Mouse (Mus musculus): ENCODE results near the gene Scarf1. TPM values are rescaled to one million over a fixed set of nuclear protein-coding genes. Genes with fewer than 3 reads are reported as not detected.
A peak's percentile ranks its signal among the peaks of the same experiment; 100 is the strongest.

The Scarf1 gene
- polyA plus RNA-seq (2014; fragmentation: Nextera tagmentation; extraction: Ambion mirVana), result 2.7 and 3.4 TPM in 2 replicates

GRCm38 (mm10) chr11:75513336-75513735 lies at the start of gene Scarf1:
Scarf1 (plus strand) TSS chr11:75513540.
- Histone ChIP-seq H3K4me2 (ENCODE audit: low read length) (no peak within 1 kb of the TSS), H3K27ac (ENCODE audit: low read depth, low read length) (no peak within 1 kb of the TSS), H3K4me3 (ENCODE audit: low read depth, low read length) (no peak within 1 kb of the TSS), H3K27me3 (replicated peaks; ENCODE audit: control insufficient read depth, insufficient read depth, low read length) (no peaks in the 10 kb centered on the region), H3K4me1 (ENCODE audit: control insufficient read depth, insufficient read depth, low read length) (peaks cover 7% of the 10 kb centered on the region; the same call in 1 of the 2 replicates), H3K9me3 (replicated peaks; ENCODE audit: control insufficient read depth, low read length) (no peaks in the 10 kb centered on the region), H3K9ac (ENCODE audit: low read length) (no peak within 1 kb of the TSS), H3K36me3 (ENCODE audit: control insufficient read depth, insufficient read depth, low read length) (peaks cover 19% of the 10 kb centered on the region)
- ATAC-seq (no peak), DNase-seq (ENCODE audit: low spot score) (no peak)
- WGBS, result 51% methylated on average over 8 of the region's 8 CpGs

- H3K36me3 ChIP-seq (ENCODE audit: control insufficient read depth, insufficient read depth, low read length), result peaks cover 8% of the 10 kb centered on the region; the same call in 1 of the 2 replicates
- WGBS, result 76% methylated on average over 4 of the region's 4 CpGs
Observed at GRCm38 (mm10) chr11:75463624-75464023, 49.7 kb upstream of the Scarf1 start.

GRCm38 (mm10) chr11:75464417-75464816 lies 48.9 kb upstream of the Scarf1 start:
- Histone ChIP-seq H3K27me3 (replicated peaks; ENCODE audit: control insufficient read depth, insufficient read depth, low read length) (no peaks in the 10 kb centered on the region), H3K36me3 (ENCODE audit: control insufficient read depth, insufficient read depth, low read length) (peaks cover 8% of the 10 kb centered on the region; the same call in 1 of the 2 replicates), H3K4me3 (ENCODE audit: low read depth, low read length) (no peak overlapping the region), H3K4me1 (ENCODE audit: control insufficient read depth, insufficient read depth, low read length) (peaks cover 18% of the 10 kb centered on the region), H3K27ac (ENCODE audit: low read depth, low read length) (no peak overlapping the region), H3K9ac (ENCODE audit: low read length) (no peak overlapping the region), H3K4me2 (ENCODE audit: low read length) (no peak overlapping the region), H3K9me3 (replicated peaks; ENCODE audit: control insufficient read depth, low read length) (no peaks in the 10 kb centered on the region)
- no peak for ATAC-seq
- WGBS, result 91% methylated on average over 6 of the region's 6 CpGs
- no peak for DNase-seq (ENCODE audit: low spot score)

More at GRCm38 (mm10) chr11:75463624-75464023, 49.7 kb upstream of the Scarf1 start:
- H3K27ac ChIP-seq (ENCODE audit: low read depth, low read length), result no peak overlapping the region
- no peak for ATAC-seq
- H3K27me3 ChIP-seq (replicated peaks; ENCODE audit: control insufficient read depth, insufficient read depth, low read length), result no peaks in the 10 kb centered on the region
- no peak overlapping the region for H3K9ac ChIP-seq (ENCODE audit: low read length)
- no peak overlapping the region for H3K4me3 ChIP-seq (ENCODE audit: low read depth, low read length)
- H3K9me3 ChIP-seq (replicated peaks; ENCODE audit: control insufficient read depth, low read length), result no peaks in the 10 kb centered on the region
- DNase-seq (ENCODE audit: low spot score), result no peak
- no peak overlapping the region for H3K4me2 ChIP-seq (ENCODE audit: low read length)
- H3K4me1 ChIP-seq (ENCODE audit: control insufficient read depth, insufficient read depth, low read length), result peaks cover 18% of the 10 kb centered on the region

GRCm38 (mm10) chr11:75465051-75465450 lies 48.3 kb upstream of the Scarf1 start:
- ATAC-seq, result no peak
- WGBS, result 86% methylated on average over 6 of the region's 6 CpGs
- Histone ChIP-seq H3K4me3 (ENCODE audit: low read depth, low read length) (no peak overlapping the region), H3K9ac (ENCODE audit: low read length) (no peak overlapping the region), H3K4me2 (ENCODE audit: low read length) (no peak overlapping the region), H3K9me3 (replicated peaks; ENCODE audit: control insufficient read depth, low read length) (no peaks in the 10 kb centered on the region), H3K36me3 (ENCODE audit: control insufficient read depth, insufficient read depth, low read length) (peaks cover 8% of the 10 kb centered on the region; the same call in 1 of the 2 replicates), H3K27me3 (replicated peaks; ENCODE audit: control insufficient read depth, insufficient read depth, low read length) (no peaks in the 10 kb centered on the region), H3K27ac (ENCODE audit: low read depth, low read length) (no peak overlapping the region), H3K4me1 (ENCODE audit: control insufficient read depth, insufficient read depth, low read length) (peaks cover 13% of the 10 kb centered on the region)
- no peak for DNase-seq (ENCODE audit: low spot score)

GRCm38 (mm10) chr11:75466731-75467505 lies 46.4 kb upstream of the Scarf1 start:
- Histone ChIP-seq H3K36me3 (ENCODE audit: control insufficient read depth, insufficient read depth, low read length) (peaks cover 8% of the 10 kb centered on the region; the same call in 1 of the 2 replicates), H3K9me3 (replicated peaks; ENCODE audit: control insufficient read depth, low read length) (no peaks in the 10 kb centered on the region), H3K4me3 (ENCODE audit: low read depth, low read length) (no peak overlapping the region), H3K4me1 (ENCODE audit: control insufficient read depth, insufficient read depth, low read length) (peaks cover 10% of the 10 kb centered on the region), H3K27me3 (replicated peaks; ENCODE audit: control insufficient read depth, insufficient read depth, low read length) (no peaks in the 10 kb centered on the region), H3K9ac (ENCODE audit: low read length) (no peak overlapping the region), H3K27ac (ENCODE audit: low read depth, low read length) (no peak overlapping the region), H3K4me2 (ENCODE audit: low read length) (no peak overlapping the region)
- DNase-seq (ENCODE audit: low spot score) (no peak), ATAC-seq (no peak)
- 96% methylated on average over 4 of the region's 4 CpGs for WGBS

- no peak for DNase-seq (ENCODE audit: low spot score)
- no peaks in the 10 kb centered on the region for H3K9me3 ChIP-seq (replicated peaks; ENCODE audit: control insufficient read depth, low read length)
Observed at GRCm38 (mm10) chr11:75467512-75468215, 45.7 kb upstream of the Scarf1 start.

GRCm38 (mm10) chr11:75468410-75468809 lies 44.9 kb upstream of the Scarf1 start:
- Histone ChIP-seq H3K4me3 (ENCODE audit: low read depth, low read length) (0 out of 2 replicates have a peak overlapping the region, but pooled peaks have one; percentile 8), H3K9me3 (replicated peaks; ENCODE audit: control insufficient read depth, low read length) (no peaks in the 10 kb centered on the region), H3K27me3 (replicated peaks; ENCODE audit: control insufficient read depth, insufficient read depth, low read length) (no peaks in the 10 kb centered on the region), H3K36me3 (ENCODE audit: control insufficient read depth, insufficient read depth, low read length) (peaks cover 8% of the 10 kb centered on the region; the same call in 1 of the 2 replicates), H3K4me1 (ENCODE audit: control insufficient read depth, insufficient read depth, low read length) (no peaks in the 10 kb centered on the region), H3K27ac (ENCODE audit: low read depth, low read length) (no peak overlapping the region), H3K4me2 (ENCODE audit: low read length) (peak overlapping the region; percentile 46), H3K9ac (ENCODE audit: low read length) (peak overlapping the region; percentile 46)
- 68% methylated on average over 7 of the region's 7 CpGs for WGBS
- DNase-seq (ENCODE audit: low spot score), result no peak
- no peak for ATAC-seq

More at GRCm38 (mm10) chr11:75467512-75468215, 45.7 kb upstream of the Scarf1 start:
- WGBS, result 18% methylated on average over 19 of the region's 19 CpGs
- Histone ChIP-seq H3K27me3 (replicated peaks; ENCODE audit: control insufficient read depth, insufficient read depth, low read length) (no peaks in the 10 kb centered on the region), H3K27ac (ENCODE audit: low read depth, low read length) (no peak overlapping the region), H3K4me3 (ENCODE audit: low read depth, low read length) (0 out of 2 replicates have a peak overlapping the region, but pooled peaks have one; percentile 8), H3K4me1 (ENCODE audit: control insufficient read depth, insufficient read depth, low read length) (peaks cover 2% of the 10 kb centered on the region; the same call in 1 of the 2 replicates), H3K4me2 (ENCODE audit: low read length) (peak overlapping the region; percentile 46), H3K36me3 (ENCODE audit: control insufficient read depth, insufficient read depth, low read length) (peaks cover 8% of the 10 kb centered on the region; the same call in 1 of the 2 replicates), H3K9ac (ENCODE audit: low read length) (peak overlapping the region; percentile 46)
- ATAC-seq, result no peak

GRCm38 (mm10) chr11:75469261-75469660 lies 44.1 kb upstream of the Scarf1 start:
- WGBS, result 93% methylated on average over 4 of the region's 4 CpGs
- Histone ChIP-seq H3K4me3 (ENCODE audit: low read depth, low read length) (no peak overlapping the region), H3K9me3 (replicated peaks; ENCODE audit: control insufficient read depth, low read length) (no peaks in the 10 kb centered on the region), H3K27ac (ENCODE audit: low read depth, low read length) (no peak overlapping the region), H3K9ac (ENCODE audit: low read length) (no peak overlapping the region), H3K4me2 (ENCODE audit: low read length) (no peak overlapping the region), H3K4me1 (ENCODE audit: control insufficient read depth, insufficient read depth, low read length) (no peaks in the 10 kb centered on the region), H3K27me3 (replicated peaks; ENCODE audit: control insufficient read depth, insufficient read depth, low read length) (no peaks in the 10 kb centered on the region), H3K36me3 (ENCODE audit: control insufficient read depth, insufficient read depth, low read length) (peaks cover 8% of the 10 kb centered on the region; the same call in 1 of the 2 replicates)
- DNase-seq (ENCODE audit: low spot score) (no peak), ATAC-seq (no peak)

All from forebrain, embryonic 14.5 days (tissue).